Mouse (Mus musculus): ENCODE measurements around the gene Elk3. TPM values are rescaled to one million over a fixed set of nuclear protein-coding genes. Genes with fewer than 3 reads are reported as not detected.

Gene Elk3
- polyA plus RNA-seq, 1 experiment from 2014 or later: 14.2 TPM

GRCm38 (mm10) chr10:93228401-93229007 lies 82.4 kb downstream of the Elk3 start:
- Histone ChIP-seq H3K4me2 (replicated peaks; ENCODE audit: low read depth) (no peak overlapping the region), H3K27ac (ENCODE audit: low read depth, low read length) (no peak overlapping the region), H3K27me3 (replicated peaks; ENCODE audit: control insufficient read depth, insufficient read depth, low read length) (no peaks in the 10 kb centered on the region), H3K36me3 (ENCODE audit: control insufficient read depth, insufficient read depth) (peaks cover 16% of the 10 kb centered on the region; the same call in 1 of the 2 replicates), H3K4me3 (ENCODE audit: low read depth, low read length) (no peak overlapping the region), H3K9me3 (ENCODE audit: control insufficient read depth) (no peaks in the 10 kb centered on the region), H3K9ac (ENCODE audit: low read depth, low read length) (no peak overlapping the region), H3K4me1 (replicated peaks; ENCODE audit: control insufficient read depth, insufficient read depth, low read length) (no peaks in the 10 kb centered on the region)
- TF ChIP-seq CTCF (IDR thresholded peaks at IDR 0.05; ENCODE audit: low read depth): no peak
- ATAC-seq: no peak
- 81% methylated on average over 11 of the region's 11 CpGs for WGBS

GRCm38 (mm10) chr10:93227921-93228320 lies 83.0 kb downstream of the Elk3 start:
- Histone ChIP-seq H3K27me3 (replicated peaks; ENCODE audit: control insufficient read depth, insufficient read depth, low read length) (no peaks in the 10 kb centered on the region), H3K9ac (ENCODE audit: low read depth, low read length) (no peak overlapping the region), H3K4me3 (ENCODE audit: low read depth, low read length) (no peak overlapping the region), H3K4me1 (replicated peaks; ENCODE audit: control insufficient read depth, insufficient read depth, low read length) (no peaks in the 10 kb centered on the region), H3K9me3 (ENCODE audit: control insufficient read depth) (no peaks in the 10 kb centered on the region), H3K27ac (ENCODE audit: low read depth, low read length) (no peak overlapping the region), H3K4me2 (replicated peaks; ENCODE audit: low read depth) (no peak overlapping the region), H3K36me3 (ENCODE audit: control insufficient read depth, insufficient read depth) (peaks cover 14% of the 10 kb centered on the region; the same call in 1 of the 2 replicates)
- TF ChIP-seq CTCF (IDR thresholded peaks at IDR 0.05; ENCODE audit: low read depth): no peak
- no peak for ATAC-seq
- 66% methylated on average over 8 of the region's 8 CpGs for WGBS

DNA sequence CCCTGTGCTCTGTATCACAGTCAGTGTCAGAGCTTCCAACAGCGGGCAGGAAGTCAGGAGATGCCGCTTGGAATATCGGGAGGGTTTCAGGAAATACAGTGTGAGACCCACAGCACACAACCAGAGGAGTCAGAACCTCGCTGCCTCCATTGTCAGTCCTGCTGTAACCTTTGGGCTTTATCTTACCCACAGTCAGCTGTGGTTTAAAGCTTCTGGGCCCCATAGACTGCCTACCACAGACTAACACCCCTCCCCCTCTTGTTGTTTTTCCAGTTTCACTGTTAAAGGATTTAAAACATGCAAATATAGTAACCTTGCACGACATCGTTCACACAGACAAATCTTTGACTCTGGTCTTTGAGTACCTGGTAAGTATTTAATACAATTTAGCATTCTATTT lies 85.2 kb downstream of the Elk3 start:
- no peak overlapping the region for H3K4me2 ChIP-seq (replicated peaks; ENCODE audit: low read depth)
- no peaks in the 10 kb centered on the region for H3K4me1 ChIP-seq (replicated peaks; ENCODE audit: control insufficient read depth, insufficient read depth, low read length)
- no peaks in the 10 kb centered on the region for H3K9me3 ChIP-seq (ENCODE audit: control insufficient read depth)
- H3K9ac ChIP-seq (ENCODE audit: low read depth, low read length): no peak overlapping the region
- no peak overlapping the region for H3K4me3 ChIP-seq (ENCODE audit: low read depth, low read length)
- no peak overlapping the region for H3K27ac ChIP-seq (ENCODE audit: low read depth, low read length)
- peaks cover 10% of the 10 kb centered on the region; the same call in 1 of the 2 replicates for H3K36me3 ChIP-seq (ENCODE audit: control insufficient read depth, insufficient read depth)
- H3K27me3 ChIP-seq (replicated peaks; ENCODE audit: control insufficient read depth, insufficient read depth, low read length): no peaks in the 10 kb centered on the region
- TF ChIP-seq CTCF (IDR thresholded peaks at IDR 0.05; ENCODE audit: low read depth): no peak
- 78% methylated on average over 6 of the region's 6 CpGs for WGBS
- no peak for ATAC-seq

GRCm38 (mm10) chr10:93215051-93215763 lies 95.7 kb downstream of the Elk3 start:
- no peaks in the 10 kb centered on the region for H3K27me3 ChIP-seq (replicated peaks; ENCODE audit: control insufficient read depth, insufficient read depth, low read length)
- H3K9ac ChIP-seq (ENCODE audit: low read depth, low read length): no peak overlapping the region
- peaks cover 24% of the 10 kb centered on the region for H3K36me3 ChIP-seq (ENCODE audit: control insufficient read depth, insufficient read depth)
- 92% methylated on average over 8 of the region's 8 CpGs for WGBS
- no peaks in the 10 kb centered on the region for H3K4me1 ChIP-seq (replicated peaks; ENCODE audit: control insufficient read depth, insufficient read depth, low read length)
- no peak for ATAC-seq
- no peak overlapping the region for H3K27ac ChIP-seq (ENCODE audit: low read depth, low read length)
- H3K4me2 ChIP-seq (replicated peaks; ENCODE audit: low read depth): no peak overlapping the region
- TF ChIP-seq CTCF (IDR thresholded peaks at IDR 0.05; ENCODE audit: low read depth): no peak
- no peaks in the 10 kb centered on the region for H3K9me3 ChIP-seq (ENCODE audit: control insufficient read depth)
- H3K4me3 ChIP-seq (ENCODE audit: low read depth, low read length): no peak overlapping the region

DNA sequence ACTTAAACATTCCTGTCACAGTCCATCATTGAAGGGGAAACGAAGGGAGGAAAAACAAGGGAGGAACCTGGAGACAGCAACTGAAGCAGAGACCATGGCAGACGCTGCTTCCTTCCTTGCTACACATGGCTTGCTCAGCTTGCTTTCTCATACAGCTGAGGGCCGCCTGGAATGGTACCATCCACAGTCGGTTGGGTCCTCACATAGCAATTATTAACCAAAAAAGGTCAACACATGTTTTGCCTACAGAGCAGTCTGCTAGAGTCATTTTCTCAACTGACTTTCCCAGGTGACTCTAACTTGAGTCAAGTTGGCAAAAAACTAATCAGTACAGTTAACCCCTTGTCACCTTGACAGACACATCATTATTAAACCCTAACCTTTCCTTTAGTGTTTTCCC lies 96.7 kb downstream of the Elk3 start:
- no peak for TF ChIP-seq CTCF (IDR thresholded peaks at IDR 0.05; ENCODE audit: low read depth)
- H3K4me3 ChIP-seq (ENCODE audit: low read depth, low read length): no peak overlapping the region
- H3K36me3 ChIP-seq (ENCODE audit: control insufficient read depth, insufficient read depth): peaks cover 24% of the 10 kb centered on the region
- H3K4me1 ChIP-seq (replicated peaks; ENCODE audit: control insufficient read depth, insufficient read depth, low read length): no peaks in the 10 kb centered on the region
- 51% methylated on average over 4 of the region's 4 CpGs for WGBS
- H3K9me3 ChIP-seq (ENCODE audit: control insufficient read depth): no peaks in the 10 kb centered on the region
- no peak for ATAC-seq
- no peaks in the 10 kb centered on the region for H3K27me3 ChIP-seq (replicated peaks; ENCODE audit: control insufficient read depth, insufficient read depth, low read length)
- H3K27ac ChIP-seq (ENCODE audit: low read depth, low read length): no peak overlapping the region
- no peak overlapping the region for H3K4me2 ChIP-seq (replicated peaks; ENCODE audit: low read depth)
- no peak overlapping the region for H3K9ac ChIP-seq (ENCODE audit: low read depth, low read length)

DNA sequence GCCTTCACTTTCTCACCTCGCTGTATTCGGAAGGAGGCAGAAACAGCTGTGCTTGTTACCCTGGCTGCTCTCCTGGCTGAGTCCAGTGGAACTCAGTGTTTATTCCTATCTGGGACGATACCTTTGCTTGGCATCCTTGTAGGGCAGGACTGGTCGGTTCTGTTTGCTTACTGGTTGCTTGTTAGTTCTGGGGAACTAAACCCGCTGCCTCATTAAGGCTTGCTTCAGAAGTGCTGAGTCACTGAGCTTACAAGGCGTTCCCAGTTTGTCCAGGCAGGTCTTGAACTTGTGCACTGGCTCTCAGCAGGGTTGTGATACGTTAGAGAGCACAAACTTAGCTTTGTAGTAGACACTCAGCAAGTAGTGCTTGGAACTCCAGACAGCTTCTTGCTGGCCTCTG lies 97.6 kb downstream of the Elk3 start:
- ATAC-seq: no peak
- no peaks in the 10 kb centered on the region for H3K4me1 ChIP-seq (replicated peaks; ENCODE audit: control insufficient read depth, insufficient read depth, low read length)
- no peak overlapping the region for H3K27ac ChIP-seq (ENCODE audit: low read depth, low read length)
- H3K9ac ChIP-seq (ENCODE audit: low read depth, low read length): no peak overlapping the region
- no peak overlapping the region for H3K4me3 ChIP-seq (ENCODE audit: low read depth, low read length)
- 76% methylated on average over 7 of the region's 7 CpGs for WGBS
- H3K4me2 ChIP-seq (replicated peaks; ENCODE audit: low read depth): no peak overlapping the region
- H3K27me3 ChIP-seq (replicated peaks; ENCODE audit: control insufficient read depth, insufficient read depth, low read length): no peaks in the 10 kb centered on the region
- peaks cover 23% of the 10 kb centered on the region for H3K36me3 ChIP-seq (ENCODE audit: control insufficient read depth, insufficient read depth)
- TF ChIP-seq CTCF (IDR thresholded peaks at IDR 0.05; ENCODE audit: low read depth): no peak
- no peaks in the 10 kb centered on the region for H3K9me3 ChIP-seq (ENCODE audit: control insufficient read depth)
